Mouse (Mus musculus) left cerebral cortex, adult 8-10 months (tissue): ENCODE data around the gene Dzip1. TPM values are rescaled to one million over a fixed set of nuclear protein-coding genes. Genes with fewer than 3 reads are reported as not detected.
A peak's percentile ranks its signal among the peaks of the same experiment; 100 is the strongest.

Experiments
- DNase-seq, 2 experiments: peaks; one replicate each; pipeline ENCODE4 v3.0.0; 2022; ENCODE audit warnings: low spot score in 2 of 2
- total RNA-seq, 4 experiments: library from RNA; stranded (reverse); gene quantifications; 2 replicates each; pipeline ENCODE4 v1.2.4; 2022

Dzip1 gene
- total RNA-seq: 100 to 1,000 TPM; 108 to 118 (median 112) TPM

DNA sequence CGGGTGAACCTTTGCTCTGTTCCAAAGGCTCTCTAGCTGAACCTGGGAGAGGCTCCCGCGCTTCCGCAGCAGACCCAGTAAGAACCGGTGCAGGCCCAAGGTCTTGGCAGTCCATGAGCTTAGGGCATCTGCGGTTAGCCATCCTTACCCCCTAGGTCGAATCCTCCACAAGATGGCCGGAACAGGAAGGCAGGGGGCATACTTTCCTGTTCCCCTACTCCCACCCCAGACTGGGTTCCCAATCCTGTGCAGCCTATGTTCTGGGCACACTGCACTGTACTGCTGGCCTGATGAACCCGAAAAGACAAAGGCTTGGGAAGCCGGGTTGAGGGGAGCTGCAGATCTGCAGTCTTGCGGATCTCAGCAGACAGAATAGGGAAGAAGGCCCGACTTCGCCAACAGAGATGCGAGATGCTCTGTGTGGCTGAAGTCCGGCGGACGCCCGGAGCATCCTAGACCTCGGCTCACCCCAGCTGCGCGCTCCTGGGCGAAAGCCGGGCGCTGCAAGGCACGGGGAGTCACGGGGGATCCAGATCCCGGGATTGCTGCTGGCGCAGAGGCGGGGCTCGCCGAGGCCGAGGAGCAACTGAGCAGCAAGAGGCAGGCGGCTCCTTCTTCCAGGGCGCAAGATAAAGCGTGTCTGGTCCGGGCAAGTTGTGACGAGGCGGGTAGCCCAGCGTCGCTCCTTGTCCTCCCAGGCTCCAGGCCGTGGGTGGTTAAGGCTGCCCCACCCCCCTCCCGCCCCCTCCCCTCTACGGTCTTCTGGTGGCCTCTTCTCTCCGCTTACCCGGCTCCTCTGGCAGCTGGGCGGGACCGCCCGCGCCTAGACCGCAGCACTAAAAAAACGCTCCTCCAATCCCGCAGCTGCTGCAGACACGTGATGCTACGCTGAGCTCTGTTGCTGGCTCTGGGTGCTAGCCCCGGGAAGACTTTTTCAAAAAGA, at the start of gene Dzip1:
Gene Dzip1, minus strand, starts transcription at position 788 of the 943 bp plus-strand sequence.
- DNase-seq: peak; percentile 59 to 82

GRCm38 (mm10) chr14:118972268-118972667, 47.0 kb upstream of the Dzip1 start:
- DNase-seq: no peak

DNA sequence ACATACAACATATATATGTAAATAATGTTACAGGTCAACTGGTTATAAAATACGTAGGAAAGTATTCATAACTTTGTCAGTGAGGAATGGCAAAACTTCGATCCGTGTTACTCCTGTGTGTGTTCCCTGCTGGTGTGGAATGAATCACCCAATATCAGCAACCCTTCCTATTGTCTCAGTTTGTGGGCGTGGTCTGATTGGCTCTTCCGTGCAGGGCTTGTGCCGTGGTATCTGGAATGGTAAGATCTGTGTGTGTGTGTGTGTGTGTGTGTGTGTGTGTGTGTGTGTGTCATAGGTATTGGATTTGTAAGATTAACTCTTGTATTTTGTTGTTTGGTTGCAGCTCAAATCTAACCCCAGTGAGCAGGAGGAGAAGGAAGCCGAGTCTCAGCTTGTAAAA, 42.4 kb upstream of the Dzip1 start:
- DNase-seq: no peak

GRCm38 (mm10) chr14:118965356-118966000, 40.2 kb upstream of the Dzip1 start:
- no peak for DNase-seq

- no peak for DNase-seq
Observed at GRCm38 (mm10) chr14:118958010-118958409, 32.8 kb upstream of the Dzip1 start.

- DNase-seq: no peak
Observed at GRCm38 (mm10) chr14:118951912-118952583, 26.8 kb upstream of the Dzip1 start.

- DNase-seq: no peak
Observed at GRCm38 (mm10) chr14:118948841-118949240, 23.6 kb upstream of the Dzip1 start.

GRCm38 (mm10) chr14:118944702-118945101, 19.4 kb upstream of the Dzip1 start:
- no peak for DNase-seq

DNA sequence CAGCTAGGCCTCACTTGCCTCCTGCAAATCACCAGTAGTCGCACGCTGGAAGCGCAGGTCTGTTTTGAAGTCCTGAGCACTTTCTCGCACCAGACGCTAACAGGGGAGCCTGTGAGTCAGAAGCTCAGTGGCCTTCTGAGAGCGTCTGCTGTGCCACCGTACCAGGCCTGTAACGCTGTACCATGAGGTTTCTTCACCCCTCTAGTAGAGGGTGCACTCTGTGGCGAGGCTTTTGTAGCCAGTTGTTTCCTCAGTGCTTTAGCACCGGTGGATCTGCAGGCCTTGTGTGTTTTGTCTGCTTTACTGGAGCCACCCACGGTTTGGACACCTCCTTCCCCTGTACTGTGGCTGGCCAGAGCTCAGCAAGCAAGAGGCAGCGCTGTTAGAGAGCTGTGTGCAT, 16.8 kb upstream of the Dzip1 start:
- no peak for DNase-seq

GRCm38 (mm10) chr14:118940796-118941495, 15.7 kb upstream of the Dzip1 start:
- no peak for DNase-seq

GRCm38 (mm10) chr14:118938551-118938950, 13.3 kb upstream of the Dzip1 start:
- no peak for DNase-seq

GRCm38 (mm10) chr14:118937533-118938492, 12.6 kb upstream of the Dzip1 start, which contains the start of gene Dnajc3:
Gene Dnajc3 (plus strand): TSS chr14:118937976.
- peak; percentile 98 to 100 for DNase-seq

GRCm38 (mm10) chr14:118936952-118937351, 11.7 kb upstream of the Dzip1 start:
- DNase-seq: no peak

- DNase-seq: no peak
Observed at GRCm38 (mm10) chr14:118936236-118936635, 11.0 kb upstream of the Dzip1 start.

GRCm38 (mm10) chr14:118934686-118935085, 9.4 kb upstream of the Dzip1 start:
- DNase-seq: no peak

DNA sequence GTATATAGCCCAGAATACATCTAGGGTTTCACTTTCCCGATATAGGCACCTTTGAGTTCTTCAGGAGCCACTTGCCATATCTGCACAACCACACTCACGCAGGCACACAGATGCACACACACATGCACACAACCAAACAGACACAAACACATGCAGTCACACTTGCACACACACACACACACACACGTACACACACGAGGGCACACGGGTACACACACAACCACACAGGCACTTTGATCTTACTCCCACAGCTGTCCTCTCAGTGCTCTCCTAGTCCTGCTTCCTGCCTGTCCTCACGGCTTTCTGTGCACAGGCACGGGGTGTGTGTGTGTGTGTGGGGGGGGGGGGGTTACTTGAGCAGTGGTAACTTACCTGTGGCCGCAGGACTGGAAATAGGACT, 7.7 kb upstream of the Dzip1 start:
- DNase-seq: no peak

- no peak for DNase-seq
Observed at GRCm38 (mm10) chr14:118931181-118931580, 5.9 kb upstream of the Dzip1 start.

DNA sequence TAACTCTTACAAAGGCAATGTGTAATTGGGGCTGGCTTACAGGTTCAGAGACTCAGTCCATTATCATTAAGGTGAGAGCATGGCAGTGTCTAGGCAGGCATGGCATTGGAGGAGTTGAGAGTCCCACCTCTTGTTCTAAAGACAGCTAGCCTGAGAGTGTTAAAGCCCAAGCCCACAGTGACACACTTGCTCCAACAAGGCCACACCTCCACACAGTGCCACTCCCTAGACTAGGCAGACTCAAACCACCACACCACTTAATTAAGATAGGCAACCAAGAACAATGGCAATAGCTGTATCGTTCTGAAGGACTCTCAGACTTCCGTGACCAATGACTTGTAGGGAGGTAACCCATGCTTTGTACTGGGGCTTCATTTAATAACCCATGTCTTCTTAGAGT, 5.5 kb upstream of the Dzip1 start:
- no peak for DNase-seq

DNA sequence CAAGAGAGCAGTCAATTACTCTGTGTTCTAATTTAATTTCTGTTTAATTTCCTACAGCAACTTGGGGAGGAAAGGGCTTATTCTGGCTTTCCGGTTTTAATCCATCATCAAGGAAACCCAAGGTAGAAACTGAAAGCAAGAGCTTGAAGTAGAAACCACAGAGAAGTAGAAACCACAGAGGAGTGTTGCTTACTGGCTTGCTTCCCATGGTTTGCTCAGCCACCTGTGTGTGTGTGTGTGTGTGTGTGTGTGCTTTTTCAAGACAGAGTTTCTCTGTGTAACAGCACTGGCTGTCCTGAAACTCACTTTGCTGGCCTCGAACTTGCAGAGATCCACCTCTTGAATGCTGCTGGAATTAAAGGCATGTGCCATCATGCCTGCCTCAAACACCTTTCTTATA, 4.5 kb upstream of the Dzip1 start:
- no peak for DNase-seq

DNA sequence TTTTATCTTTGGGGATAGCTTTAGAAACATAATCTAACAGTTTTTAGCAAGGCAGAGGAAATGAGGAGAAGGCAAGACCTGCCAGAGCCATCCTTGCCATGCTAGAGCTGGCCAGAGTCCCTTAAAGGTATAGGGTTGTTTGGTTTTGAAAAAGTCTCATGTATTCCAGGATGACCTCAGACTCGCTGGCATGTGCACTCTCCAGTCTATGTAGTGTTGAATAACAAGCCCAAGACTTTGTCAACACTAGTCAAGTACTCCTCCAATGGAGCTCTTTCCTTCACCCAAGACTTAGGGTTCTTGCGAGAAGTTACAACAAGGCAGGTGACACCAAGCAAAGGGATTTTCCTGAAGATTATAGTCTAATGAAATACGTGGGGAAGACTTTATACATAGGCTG, 3.3 kb upstream of the Dzip1 start:
- no peak for DNase-seq
